Mouse (Mus musculus): ENCODE measurements around the gene Armcx4. TPM values are rescaled to one million over a fixed set of nuclear protein-coding genes. Genes with fewer than 3 reads are reported as not detected.

Armcx4 gene
- 7.3 and 7.6 TPM in 2 replicates for polyA plus RNA-seq (2016; fragmentation: Nextera tagmentation; extraction: Ambion mirVana)

- Histone ChIP-seq H3K27me3 (peaks cover 42% of the 10 kb centered on the region), H3K9ac (replicated peaks) (peak within 1 kb of the TSS; percentile 77), H3K4me1 (replicated peaks) (0 out of 2 replicates have a peak, but pooled peaks cover 4% of the 10 kb centered on the region), H3K27ac (peak within 1 kb of the TSS; percentile 90), H3K36me3 (peaks cover 27% of the 10 kb centered on the region), H3K4me3 (replicated peaks) (peak within 1 kb of the TSS; percentile 54), H3K9me3 (no peaks in the 10 kb centered on the region), H3K4me2 (peak within 1 kb of the TSS; percentile 49)
- peak; percentile 96 for ATAC-seq (ENCODE audit: insufficient number of reproducible peaks, insufficient read depth, low FRiP score, low TSS enrichment, low read depth)
- WGBS = 29% methylated on average over 24 of the region's 33 CpGs
Observed at GRCm38 (mm10) chrX:134686267-134686666, at the start of gene Armcx4. Gene Armcx4, plus strand, starts transcription at chrX:134686519.

DNA sequence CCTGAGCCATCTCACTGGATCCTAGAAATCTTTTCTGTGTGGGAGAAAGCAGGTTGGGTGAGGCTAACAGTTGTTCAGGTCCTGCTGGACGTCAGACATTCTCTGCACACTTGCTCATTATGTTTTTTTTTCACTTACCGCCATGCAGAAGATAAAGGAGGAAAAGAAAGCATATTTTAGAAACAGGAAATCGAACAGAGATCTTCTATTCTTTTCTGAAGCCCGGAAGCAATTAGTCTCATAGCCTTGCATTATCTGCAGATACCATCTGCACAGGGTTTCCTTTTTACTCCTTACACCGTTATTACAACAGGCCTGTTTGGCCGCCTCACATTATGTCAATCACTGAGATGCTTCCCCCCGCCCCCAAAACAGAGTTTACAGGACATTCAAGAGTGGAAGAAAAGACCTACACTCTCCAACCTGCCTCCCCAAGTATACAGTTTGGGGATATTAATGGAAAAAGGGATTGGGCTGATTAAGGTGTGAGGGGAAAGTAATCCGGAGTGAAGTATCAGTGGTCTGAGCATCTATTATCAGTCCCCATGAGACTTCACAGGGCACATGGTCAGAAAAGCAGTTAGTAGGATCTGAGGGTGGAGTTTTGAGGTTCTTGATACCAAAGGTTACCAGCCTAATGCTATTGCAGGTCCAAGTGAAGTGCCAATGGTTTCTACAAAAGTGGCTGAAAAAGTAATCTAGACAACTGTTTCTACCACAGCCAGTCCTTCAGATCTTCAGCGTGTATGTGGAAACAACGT is 45.1 kb upstream of the Armcx4 start:
- H3K27me3 ChIP-seq = no peaks in the 10 kb centered on the region
- no peak for ATAC-seq (ENCODE audit: insufficient number of reproducible peaks, insufficient read depth, low FRiP score, low TSS enrichment, low read depth)
- no peaks in the 10 kb centered on the region for H3K4me1 ChIP-seq (replicated peaks)
- H3K4me2 ChIP-seq = no peak overlapping the region
- no peaks in the 10 kb centered on the region for H3K9me3 ChIP-seq
- no peaks in the 10 kb centered on the region for H3K36me3 ChIP-seq
- no peak overlapping the region for H3K9ac ChIP-seq (replicated peaks)
- no peak overlapping the region for H3K4me3 ChIP-seq (replicated peaks)
- 76% methylated on average over 10 of the region's 10 CpGs for WGBS
- no peak overlapping the region for H3K27ac ChIP-seq

DNA sequence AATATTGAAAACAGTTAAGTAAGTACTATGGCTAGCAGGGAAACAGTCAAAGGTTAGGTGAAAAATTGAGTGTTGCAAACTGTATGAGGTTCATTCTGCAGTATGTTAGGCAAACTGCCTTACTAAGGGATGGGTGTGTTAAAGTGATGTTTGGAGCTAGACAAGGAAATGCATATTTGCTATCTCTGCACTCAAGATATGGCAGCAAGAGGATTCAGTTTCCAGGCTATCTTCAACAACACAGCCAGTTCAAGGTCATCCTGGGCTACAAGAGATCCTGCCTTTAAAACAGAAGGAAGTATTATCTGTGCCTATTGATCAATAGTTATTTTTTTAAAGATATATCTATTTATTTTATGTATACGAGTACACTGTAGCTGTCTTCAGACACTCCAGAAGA is 40.0 kb upstream of the Armcx4 start:
- 92% methylated on average over 1 of the region's 1 CpGs for WGBS
- ATAC-seq (ENCODE audit: insufficient number of reproducible peaks, insufficient read depth, low FRiP score, low TSS enrichment, low read depth) = no peak
- Histone ChIP-seq H3K27me3 (no peaks in the 10 kb centered on the region), H3K9ac (replicated peaks) (no peak overlapping the region), H3K4me2 (no peak overlapping the region), H3K9me3 (no peaks in the 10 kb centered on the region), H3K27ac (no peak overlapping the region), H3K36me3 (no peaks in the 10 kb centered on the region), H3K4me1 (replicated peaks) (no peaks in the 10 kb centered on the region), H3K4me3 (replicated peaks) (no peak overlapping the region)

- 65% methylated on average over 8 of the region's 8 CpGs for WGBS
- Histone ChIP-seq H3K9ac (replicated peaks) (no peak overlapping the region), H3K27ac (no peak overlapping the region), H3K4me1 (replicated peaks) (no peaks in the 10 kb centered on the region), H3K4me3 (replicated peaks) (no peak overlapping the region), H3K4me2 (no peak overlapping the region), H3K27me3 (0 out of 2 replicates have a peak, but pooled peaks cover 2% of the 10 kb centered on the region), H3K9me3 (no peaks in the 10 kb centered on the region), H3K36me3 (no peaks in the 10 kb centered on the region)
- no peak for ATAC-seq (ENCODE audit: insufficient number of reproducible peaks, insufficient read depth, low FRiP score, low TSS enrichment, low read depth)
Observed at GRCm38 (mm10) chrX:134647421-134647820, 38.9 kb upstream of the Armcx4 start.

DNA sequence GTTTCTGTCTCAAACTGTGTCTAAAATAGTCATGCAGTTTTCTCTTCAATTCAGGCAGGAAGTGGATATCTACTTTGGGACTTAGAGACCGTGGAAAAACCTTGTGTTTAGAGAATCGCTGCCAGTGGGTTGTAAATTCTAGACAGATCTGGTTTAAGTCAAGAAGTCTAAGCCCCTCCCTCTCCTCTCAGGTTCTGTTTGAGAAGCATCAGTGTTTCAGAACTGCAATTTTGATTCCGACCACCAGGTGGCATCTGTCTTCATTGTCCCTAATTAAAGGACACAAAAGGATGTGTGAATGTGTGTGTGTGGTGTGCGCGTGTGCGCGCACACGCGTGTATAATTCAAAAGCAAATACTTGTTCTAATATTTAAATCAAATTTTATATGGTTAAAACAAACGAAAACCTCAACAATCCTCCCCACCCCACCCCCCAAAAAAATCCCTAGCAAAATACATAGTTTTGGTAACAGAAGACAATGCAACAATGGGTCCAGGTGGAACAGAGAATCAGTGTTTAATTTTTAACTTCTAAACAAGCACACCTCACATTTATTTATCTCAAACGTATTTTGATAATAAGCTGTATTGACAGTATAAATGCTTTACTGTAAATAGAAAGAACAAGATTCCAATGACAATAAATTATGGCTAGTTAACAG is 38.2 kb upstream of the Armcx4 start:
- no peaks in the 10 kb centered on the region for H3K36me3 ChIP-seq
- no peak overlapping the region for H3K9ac ChIP-seq (replicated peaks)
- H3K27me3 ChIP-seq = 0 out of 2 replicates have a peak, but pooled peaks cover 3% of the 10 kb centered on the region
- no peaks in the 10 kb centered on the region for H3K9me3 ChIP-seq
- ATAC-seq (ENCODE audit: insufficient number of reproducible peaks, insufficient read depth, low FRiP score, low TSS enrichment, low read depth) = peak; percentile 47; the same call in 1 of the 2 replicates
- H3K4me2 ChIP-seq = peak overlapping the region; percentile 15; the same call in 1 of the 2 replicates
- H3K27ac ChIP-seq = no peak overlapping the region
- H3K4me3 ChIP-seq (replicated peaks) = no peak overlapping the region
- WGBS = 20% methylated on average over 11 of the region's 11 CpGs
- H3K4me1 ChIP-seq (replicated peaks) = no peaks in the 10 kb centered on the region

GRCm38 (mm10) chrX:134652061-134652460 is 34.3 kb upstream of the Armcx4 start:
- 75% methylated on average over 1 of the region's 1 CpGs for WGBS
- H3K4me3 ChIP-seq (replicated peaks) = no peak overlapping the region
- H3K9me3 ChIP-seq = no peaks in the 10 kb centered on the region
- H3K4me1 ChIP-seq (replicated peaks) = no peaks in the 10 kb centered on the region
- H3K27ac ChIP-seq = no peak overlapping the region
- no peaks in the 10 kb centered on the region for H3K36me3 ChIP-seq
- 0 out of 2 replicates have a peak, but pooled peaks cover 3% of the 10 kb centered on the region for H3K27me3 ChIP-seq
- H3K9ac ChIP-seq (replicated peaks) = no peak overlapping the region
- no peak for ATAC-seq (ENCODE audit: insufficient number of reproducible peaks, insufficient read depth, low FRiP score, low TSS enrichment, low read depth)
- no peak overlapping the region for H3K4me2 ChIP-seq

DNA sequence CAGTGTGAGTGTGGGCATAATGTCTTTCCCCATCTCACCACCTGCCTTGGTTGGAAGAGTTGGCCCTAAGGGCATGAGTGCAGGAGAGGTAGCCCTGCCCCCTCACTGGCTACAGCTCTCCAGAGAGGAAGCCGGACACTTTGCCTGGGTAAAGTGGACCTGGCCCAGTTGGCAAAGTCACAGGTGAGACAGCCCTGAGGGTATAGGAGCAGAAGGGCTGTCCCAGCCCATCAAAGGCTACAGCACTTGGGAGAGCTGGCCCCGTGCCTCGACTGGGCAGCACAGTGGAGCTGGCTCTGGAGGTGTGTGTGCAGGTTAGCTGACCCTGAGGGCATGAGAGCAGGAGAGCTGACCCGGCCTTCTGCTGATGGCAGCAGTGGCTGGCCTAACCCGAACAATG is 24.7 kb upstream of the Armcx4 start:
- Histone ChIP-seq H3K27me3 (peaks cover 12% of the 10 kb centered on the region), H3K4me1 (replicated peaks) (0 out of 2 replicates have a peak, but pooled peaks cover 2% of the 10 kb centered on the region), H3K9ac (replicated peaks) (no peak overlapping the region), H3K4me3 (replicated peaks) (no peak overlapping the region), H3K27ac (no peak overlapping the region), H3K9me3 (no peaks in the 10 kb centered on the region), H3K36me3 (no peaks in the 10 kb centered on the region), H3K4me2 (no peak overlapping the region)
- ATAC-seq (ENCODE audit: insufficient number of reproducible peaks, insufficient read depth, low FRiP score, low TSS enrichment, low read depth) = no peak
- WGBS = 80% methylated on average over 5 of the region's 5 CpGs

DNA sequence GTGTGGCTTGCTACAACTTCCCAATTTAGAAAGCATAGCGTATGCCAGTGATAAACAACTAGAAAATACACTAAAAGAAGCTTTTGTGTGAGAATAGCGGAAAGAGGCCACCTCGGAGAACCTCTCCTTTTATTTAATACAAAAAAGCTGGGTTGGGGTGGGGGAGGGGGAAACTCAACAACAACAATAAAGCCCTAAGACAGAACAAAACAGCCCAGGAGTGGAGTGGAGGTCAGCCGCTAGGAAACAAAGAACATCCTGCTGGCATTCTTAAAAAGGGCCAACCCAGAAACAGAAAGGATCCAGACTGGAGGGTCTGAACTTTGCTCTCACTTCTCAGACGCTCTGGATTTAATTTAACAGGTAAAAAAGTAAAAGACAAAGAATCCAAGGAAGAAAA is 11.3 kb upstream of the Armcx4 start:
- H3K27me3 ChIP-seq = no peaks in the 10 kb centered on the region
- H3K36me3 ChIP-seq = no peaks in the 10 kb centered on the region
- H3K9ac ChIP-seq (replicated peaks) = no peak overlapping the region
- ATAC-seq (ENCODE audit: insufficient number of reproducible peaks, insufficient read depth, low FRiP score, low TSS enrichment, low read depth) = no peak
- H3K4me3 ChIP-seq (replicated peaks) = no peak overlapping the region
- no peaks in the 10 kb centered on the region for H3K4me1 ChIP-seq (replicated peaks)
- no peak overlapping the region for H3K4me2 ChIP-seq
- no peak overlapping the region for H3K27ac ChIP-seq
- WGBS = 51% methylated on average over 5 of the region's 5 CpGs
- H3K9me3 ChIP-seq = no peaks in the 10 kb centered on the region

DNA sequence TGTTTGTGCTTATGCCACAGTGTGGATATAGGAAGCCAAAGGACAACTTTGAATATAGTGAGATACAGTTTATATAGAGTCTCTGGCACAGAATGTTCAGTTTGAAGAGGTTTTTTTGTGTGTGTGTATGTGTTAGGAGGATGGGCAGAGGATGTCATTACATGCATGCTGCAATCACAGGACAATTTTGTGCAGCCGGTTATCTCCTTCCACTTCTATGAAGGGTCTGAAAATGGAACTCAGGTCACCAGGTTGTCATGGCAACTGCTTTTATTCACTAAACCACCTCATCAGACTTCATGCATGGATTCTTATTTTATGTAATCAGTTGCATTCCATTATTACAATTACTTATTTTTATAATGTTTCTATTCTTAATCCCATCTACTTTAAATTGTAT is 10.4 kb upstream of the Armcx4 start:
- no peaks in the 10 kb centered on the region for H3K27me3 ChIP-seq
- WGBS = 85% methylated on average over 1 of the region's 1 CpGs
- H3K9ac ChIP-seq (replicated peaks) = no peak overlapping the region
- ATAC-seq (ENCODE audit: insufficient number of reproducible peaks, insufficient read depth, low FRiP score, low TSS enrichment, low read depth) = no peak
- no peak overlapping the region for H3K4me2 ChIP-seq
- H3K4me1 ChIP-seq (replicated peaks) = no peaks in the 10 kb centered on the region
- H3K27ac ChIP-seq = no peak overlapping the region
- H3K9me3 ChIP-seq = no peaks in the 10 kb centered on the region
- H3K4me3 ChIP-seq (replicated peaks) = no peak overlapping the region
- H3K36me3 ChIP-seq = no peaks in the 10 kb centered on the region

GRCm38 (mm10) chrX:134684936-134685335 is 1.4 kb upstream of the Armcx4 start:
- no peaks in the 10 kb centered on the region for H3K9me3 ChIP-seq
- H3K4me1 ChIP-seq (replicated peaks) = 0 out of 2 replicates have a peak, but pooled peaks cover 4% of the 10 kb centered on the region
- H3K27me3 ChIP-seq = peaks cover 35% of the 10 kb centered on the region
- H3K4me2 ChIP-seq = peak overlapping the region; percentile 49
- H3K9ac ChIP-seq (replicated peaks) = peak overlapping the region; percentile 44; the same call in 1 of the 2 replicates
- WGBS = 28% methylated on average over 5 of the region's 5 CpGs
- H3K27ac ChIP-seq = peak overlapping the region; percentile 84
- peak overlapping the region; percentile 54 for H3K4me3 ChIP-seq (replicated peaks)
- no peak for ATAC-seq (ENCODE audit: insufficient number of reproducible peaks, insufficient read depth, low FRiP score, low TSS enrichment, low read depth)
- peaks cover 14% of the 10 kb centered on the region for H3K36me3 ChIP-seq

DNA sequence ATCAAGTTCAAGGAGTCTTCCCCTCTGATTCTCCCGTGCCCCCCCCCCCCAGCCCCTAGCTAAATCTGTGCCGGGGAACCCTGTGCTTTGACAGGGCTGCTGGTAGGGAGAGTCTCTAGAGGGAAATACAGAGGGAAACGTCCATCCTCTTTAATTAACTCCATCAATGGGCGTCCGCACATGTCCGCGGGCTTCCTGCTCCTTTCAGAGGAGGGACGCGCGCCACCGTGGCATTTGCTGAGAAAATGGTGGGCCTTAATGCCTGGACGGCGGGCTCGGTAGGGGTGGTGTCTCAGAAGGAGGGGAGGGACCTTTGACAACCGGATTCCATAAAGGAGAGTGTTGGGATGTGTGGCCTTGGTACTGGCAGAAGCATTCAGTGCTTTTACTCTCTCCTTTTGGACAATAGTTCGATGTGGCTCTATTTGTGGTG is 436 bp downstream of the Armcx4 start:
- ATAC-seq (ENCODE audit: insufficient number of reproducible peaks, insufficient read depth, low FRiP score, low TSS enrichment, low read depth) = peak; percentile 36
- 11% methylated on average over 16 of the region's 16 CpGs for WGBS
- H3K4me2 ChIP-seq = peak overlapping the region; percentile 49

More for the DNA sequence above, 436 bp downstream of the Armcx4 start:
- Histone ChIP-seq H3K27me3 (peaks cover 45% of the 10 kb centered on the region), H3K9me3 (no peaks in the 10 kb centered on the region), H3K4me3 (replicated peaks) (peak overlapping the region; percentile 54), H3K9ac (replicated peaks) (peak overlapping the region; percentile 77), H3K27ac (peak overlapping the region; percentile 90), H3K4me1 (replicated peaks) (0 out of 2 replicates have a peak, but pooled peaks cover 4% of the 10 kb centered on the region), H3K36me3 (peaks cover 32% of the 10 kb centered on the region)
